Comparison of ENCODE assay signal across 10 mouse cellular contexts in the genomic region with DNA sequence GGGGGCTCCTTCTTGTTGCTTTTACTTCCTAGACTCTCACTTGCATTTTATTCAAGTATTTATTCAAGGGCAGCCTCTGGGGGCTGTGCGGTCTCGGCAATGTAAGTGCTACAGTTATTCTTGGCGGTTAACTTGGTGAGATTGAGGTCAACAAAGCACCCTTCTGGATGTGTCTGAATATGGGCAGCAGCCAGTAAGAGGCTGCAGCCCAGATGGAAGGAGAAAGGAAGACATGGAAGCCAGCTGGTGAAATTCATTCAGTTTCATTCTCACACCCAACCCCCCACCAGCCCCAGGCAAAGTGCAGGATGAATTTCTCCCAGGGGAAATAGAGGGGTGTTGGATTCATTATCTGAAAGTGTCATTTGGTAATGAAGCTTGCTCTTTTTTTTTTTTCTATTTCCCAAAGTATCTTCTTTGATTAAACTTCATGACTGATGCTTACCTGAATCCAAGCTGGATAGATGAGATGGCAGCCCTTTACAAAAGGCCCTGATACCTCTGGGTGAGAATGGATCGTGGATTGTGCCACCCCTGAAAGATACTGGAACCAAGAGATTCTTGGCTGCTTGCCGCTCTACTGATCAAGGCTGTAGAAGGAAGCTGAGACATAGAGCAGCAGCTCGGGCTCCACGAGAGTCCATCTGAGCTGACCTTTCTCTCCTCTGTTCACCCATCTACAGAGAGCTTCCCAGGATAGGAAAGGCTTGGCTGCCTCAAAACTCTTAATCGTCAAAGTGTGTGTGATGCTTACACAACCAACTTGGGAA. TPM values are rescaled to one million over a fixed set of nuclear protein-coding genes. Genes with fewer than 3 reads are reported as not detected.
DNase-seq lines count a peak whose midpoint lies in the region; ATAC-seq and TF ChIP-seq lines count a peak whose summit lies in the region.
"Had no signal": no experiment of that assay in that cellular context is flagged by ENCODE, and none has a peak within 500 bp of the region (broad histone marks: within the 10 kb centered on the region; RNA-seq: fewer than 3 reads in every experiment).

No protein-coding gene starts in this region.

- WGBS in embryonic facial prominence, embryonic 14.5 days = 68% methylated on average over 8 of the region's 8 CpGs
- 78% methylated on average over 8 of the region's 8 CpGs for WGBS in embryonic facial prominence, embryonic 10.5 days
- WGBS in lung, embryonic 15.5 days = 43% methylated on average over 8 of the region's 8 CpGs
- 56% methylated on average over 8 of the region's 8 CpGs for WGBS in hindbrain, embryonic 15.5 days
- WGBS in neural tube, embryonic 13.5 days = 54% methylated on average over 8 of the region's 8 CpGs
- WGBS in thymus, adult 2 months = 88% methylated on average over 8 of the region's 8 CpGs

- no peaks in the 10 kb centered on the region for H3K9me3 ChIP-seq in embryonic facial prominence, embryonic 14.5 days (ENCODE audit: control insufficient read depth, low read length)
- H3K9me3 ChIP-seq in embryonic facial prominence, embryonic 10.5 days = no peaks in the 10 kb centered on the region
- H3K9me3 ChIP-seq in lung, embryonic 15.5 days = no peaks in the 10 kb centered on the region
- H3K9me3 ChIP-seq in hindbrain, embryonic 15.5 days = no peaks in the 10 kb centered on the region
- H3K9me3 ChIP-seq in neural tube, embryonic 13.5 days = no peaks in the 10 kb centered on the region

- TF ChIP-seq CTCF in thymus, adult 2 months (IDR thresholded peaks at IDR 0.05; ENCODE audit: borderline replicate concordance, control insufficient read depth, extremely low read depth, insufficient read depth, low read length, poor library complexity) = no peak

- H3K4me3 ChIP-seq in embryonic facial prominence, embryonic 14.5 days (ENCODE audit: low read depth, low read length) = no peak overlapping the region
- H3K4me3 ChIP-seq in embryonic facial prominence, embryonic 10.5 days = no peak overlapping the region
- no peak overlapping the region for H3K4me3 ChIP-seq in lung, embryonic 15.5 days
- no peak overlapping the region for H3K4me3 ChIP-seq in hindbrain, embryonic 15.5 days
- H3K4me3 ChIP-seq in neural tube, embryonic 13.5 days = no peak overlapping the region
- no peak overlapping the region for H3K4me3 ChIP-seq in thymus, adult 2 months (ENCODE audit: control insufficient read depth, insufficient read depth, low read length)

- no peaks in the 10 kb centered on the region for H3K36me3 ChIP-seq in embryonic facial prominence, embryonic 14.5 days (ENCODE audit: control insufficient read depth, insufficient read depth, low read length)
- no peaks in the 10 kb centered on the region for H3K36me3 ChIP-seq in embryonic facial prominence, embryonic 10.5 days (replicated peaks)
- no peaks in the 10 kb centered on the region for H3K36me3 ChIP-seq in lung, embryonic 15.5 days
- H3K36me3 ChIP-seq in hindbrain, embryonic 15.5 days = no peaks in the 10 kb centered on the region
- H3K36me3 ChIP-seq in neural tube, embryonic 13.5 days = no peaks in the 10 kb centered on the region
- no peaks in the 10 kb centered on the region for H3K36me3 ChIP-seq in thymus, adult 2 months (ENCODE audit: control insufficient read depth, insufficient read depth, low read length)

- TF ChIP-seq POLR2A in thymus, adult 2 months (IDR thresholded peaks at IDR 0.05; ENCODE audit: control insufficient read depth, extremely low read depth, insufficient read depth, low read length, poor library complexity) = no peak

- H3K9ac ChIP-seq in embryonic facial prominence, embryonic 14.5 days (ENCODE audit: low read depth, low read length) = no peak overlapping the region
- no peak overlapping the region for H3K9ac ChIP-seq in lung, embryonic 15.5 days
- H3K9ac ChIP-seq in hindbrain, embryonic 15.5 days = no peak overlapping the region
- H3K9ac ChIP-seq in neural tube, embryonic 13.5 days = no peak overlapping the region

- H3K27me3 ChIP-seq in embryonic facial prominence, embryonic 14.5 days (replicated peaks; ENCODE audit: control insufficient read depth, insufficient read depth, low read length) = no peaks in the 10 kb centered on the region
- no peaks in the 10 kb centered on the region for H3K27me3 ChIP-seq in embryonic facial prominence, embryonic 10.5 days (replicated peaks; ENCODE audit: low read depth, poor library complexity, severe bottlenecking)
- H3K27me3 ChIP-seq in lung, embryonic 15.5 days = no peaks in the 10 kb centered on the region
- no peaks in the 10 kb centered on the region for H3K27me3 ChIP-seq in hindbrain, embryonic 15.5 days
- H3K27me3 ChIP-seq in neural tube, embryonic 13.5 days = no peaks in the 10 kb centered on the region
- no peaks in the 10 kb centered on the region for H3K27me3 ChIP-seq in thymus, adult 2 months (ENCODE audit: control insufficient read depth, insufficient read depth, low read length)

- H3K4me2 ChIP-seq in embryonic facial prominence, embryonic 14.5 days (ENCODE audit: low read depth, low read length) = no peak overlapping the region
- no peak overlapping the region for H3K4me2 ChIP-seq in lung, embryonic 15.5 days
- H3K4me2 ChIP-seq in hindbrain, embryonic 15.5 days = no peak overlapping the region
- H3K4me2 ChIP-seq in neural tube, embryonic 13.5 days = no peak overlapping the region

- peak; percentile 68 for DNase-seq in embryonic facial prominence, embryonic 14.5 days (ENCODE audit: low spot score)
- no peak for DNase-seq in embryonic facial prominence, embryonic 10.5 days (ENCODE audit: low spot score)
- no peak for DNase-seq in lung, adult 18-20 months
- no peak for DNase-seq in ovary, postnatal 36 days (ENCODE audit: low spot score)
- no peak for DNase-seq in thymus, adult 2 months

- H3K27ac ChIP-seq in embryonic facial prominence, embryonic 14.5 days (replicated peaks; ENCODE audit: low read depth, low read length) = no peak overlapping the region
- H3K27ac ChIP-seq in embryonic facial prominence, embryonic 10.5 days (replicated peaks) = no peak overlapping the region
- no peak overlapping the region for H3K27ac ChIP-seq in lung, embryonic 15.5 days
- H3K27ac ChIP-seq in hindbrain, embryonic 15.5 days (replicated peaks) = no peak overlapping the region
- H3K27ac ChIP-seq in neural tube, embryonic 13.5 days (replicated peaks) = 0 out of 2 replicates have a peak overlapping the region, but pooled peaks have one; percentile 23
- no peak overlapping the region for H3K27ac ChIP-seq in thymus, adult 2 months (ENCODE audit: control insufficient read depth, insufficient read depth, low read length)

- no peaks in the 10 kb centered on the region for H3K4me1 ChIP-seq in embryonic facial prominence, embryonic 14.5 days (ENCODE audit: control insufficient read depth, insufficient read depth, low read length)
- peaks cover 3% of the 10 kb centered on the region; the same call in 1 of the 2 replicates for H3K4me1 ChIP-seq in embryonic facial prominence, embryonic 10.5 days
- no peaks in the 10 kb centered on the region for H3K4me1 ChIP-seq in lung, embryonic 15.5 days
- peaks cover 6% of the 10 kb centered on the region for H3K4me1 ChIP-seq in hindbrain, embryonic 15.5 days (replicated peaks)
- H3K4me1 ChIP-seq in neural tube, embryonic 13.5 days (replicated peaks) = peaks cover 19% of the 10 kb centered on the region
- no peaks in the 10 kb centered on the region for H3K4me1 ChIP-seq in thymus, adult 2 months (replicated peaks; ENCODE audit: control insufficient read depth, insufficient read depth, low read length)

- ATAC-seq in embryonic facial prominence, embryonic 14.5 days (ENCODE audit: low read depth) = no peak
- peak; percentile 77; the same call in 1 of the 2 replicates for ATAC-seq in lung, embryonic 15.5 days (ENCODE audit: borderline replicate concordance, extremely low read depth, low FRiP score, low TSS enrichment)
- ATAC-seq in hindbrain, embryonic 15.5 days (ENCODE audit: low FRiP score, low read depth) = 0 out of 2 replicates have a peak, but pooled peaks have one; percentile 27
- 0 out of 2 replicates have a peak, but pooled peaks have one; percentile 43 for ATAC-seq in neural tube, embryonic 13.5 days (ENCODE audit: low read depth)
- ATAC-seq: activated CD4-positive, CD25-positive, alpha-beta regulatory T cell, adult 4 months had no signal

RNA-seq across cellular contexts. Expression of gene Ccna1, which starts 10.5 kb away (rescaled TPM):
- polyA plus RNA-seq in embryonic facial prominence, embryonic 14.5 days (2014; fragmentation: Nextera tagmentation; extraction: Ambion mirVana) = 2.2 and 5.1 TPM in 2 replicates
- polyA plus RNA-seq in embryonic facial prominence, embryonic 10.5 days (2016; fragmentation: Nextera tagmentation; extraction: Ambion mirVana) = 1.4 and 1.9 TPM in 2 replicates
- 4.6 and 6.0 TPM in 2 replicates for polyA plus RNA-seq in lung, embryonic 15.5 days (2015; fragmentation: Nextera tagmentation; extraction: Ambion mirVana)
- polyA plus RNA-seq in hindbrain, embryonic 15.5 days (2015; fragmentation: Nextera tagmentation; extraction: Ambion mirVana) = 1.4 and 2.1 TPM in 2 replicates
- polyA plus RNA-seq in neural tube, embryonic 13.5 days (2015; fragmentation: Nextera tagmentation; extraction: Ambion mirVana) = 0.56 and 0.66 TPM in 2 replicates
- polyA plus RNA-seq in thymus, adult 2 months (2012; rRNA removed) = 0.94 TPM in 1 of 2 replicates, not detected in the other
- polyA plus RNA-seq: activated CD4-positive, CD25-positive, alpha-beta regulatory T cell, adult 4 months; spleen, adult 2 months had no signal
